Comparison of ENCODE assay signal across 1 mouse cellular context in the genomic region with DNA sequence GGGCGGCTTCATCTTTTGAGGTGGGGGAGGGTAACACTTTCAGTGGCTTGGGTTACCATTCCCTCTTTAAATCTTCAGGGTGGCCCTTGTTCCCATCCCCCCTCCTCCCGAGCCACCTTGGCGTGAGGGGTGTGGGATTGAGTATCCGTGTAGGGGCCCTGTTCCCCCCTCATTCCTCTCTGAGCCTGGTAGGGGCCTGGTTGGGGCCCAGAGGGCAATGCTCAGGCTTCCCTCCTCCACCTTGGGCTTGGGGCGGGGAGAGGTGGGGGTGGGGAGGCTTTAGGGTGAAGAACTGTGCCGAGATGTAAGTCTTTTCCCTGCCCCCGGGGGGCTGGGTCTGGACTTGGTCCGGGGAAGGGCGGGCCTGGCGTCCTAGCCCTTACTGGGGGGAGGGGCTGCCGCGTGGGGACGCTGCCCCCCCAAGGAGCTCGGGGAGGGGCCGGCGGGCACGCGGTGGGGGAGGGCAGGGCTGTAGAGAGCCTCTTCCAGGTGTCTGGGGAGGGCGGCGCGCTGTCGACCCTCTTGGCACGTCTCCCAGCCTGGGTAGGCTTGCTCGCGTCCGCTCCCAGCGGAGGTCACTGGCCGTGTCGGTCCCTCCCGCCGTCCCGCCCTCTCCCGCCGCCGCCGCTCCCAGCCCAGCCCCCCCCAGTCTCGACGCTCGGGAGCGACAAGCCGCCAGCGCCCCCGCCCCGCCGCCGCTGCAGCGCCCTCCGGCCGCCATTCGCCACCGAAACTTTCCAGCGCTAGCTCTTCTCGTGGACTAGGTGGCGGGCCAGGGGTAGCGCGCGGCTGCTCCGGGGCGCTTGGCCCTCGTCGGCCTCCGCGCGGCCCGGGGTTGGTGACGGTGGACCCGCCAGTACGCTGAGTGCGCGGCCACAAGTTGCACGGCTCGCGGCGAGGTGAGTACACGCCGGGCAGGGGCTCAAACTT.
TF ChIP-seq lines count a peak whose summit lies in the region.

A gene (plus strand): TSS at position 643 of the 930 bp plus-strand sequence.

TF ChIP-seq in C2C12, 6 proteins besides CTCF, POLR2A, EP300 and RAD21:
- no peak for TF ChIP-seq MYOD1 (IDR thresholded peaks at IDR 0.05; ENCODE audit: control insufficient read depth, insufficient read length, low read depth)
- TF ChIP-seq CEBPB (IDR thresholded peaks at IDR 0.05; ENCODE audit: low read depth) = no peak
- no peak for TF ChIP-seq FOSL1 (IDR thresholded peaks at IDR 0.05; ENCODE audit: insufficient read depth, low read length, poor library complexity, severe bottlenecking)
- TF ChIP-seq MAX (IDR thresholded peaks at IDR 0.05) = no peak
- TF ChIP-seq USF1 (IDR thresholded peaks at IDR 0.05; ENCODE audit: low read depth) = no peak
- no peak for TF ChIP-seq MYOG (IDR thresholded peaks at IDR 0.05; ENCODE audit: control insufficient read depth, extremely low read depth, insufficient read length)
